Mouse (Mus musculus) heart, embryonic 11.5 days (tissue): ENCODE results near the gene Plxna2. TPM values are rescaled to one million over a fixed set of nuclear protein-coding genes. Genes with fewer than 3 reads are reported as not detected.

Experiments used
- ATAC-seq: fragments of 200-750 bp; cut with Nextera tagmentation; replicated peaks from 2 replicates; pipeline ENCODE4 v1.8.0; 2017; ENCODE audit warnings: moderate library complexity; ENCODE audit not compliant: insufficient number of reproducible peaks, low FRiP score, low TSS enrichment
- H3K27ac ChIP-seq: fragments of 300-500 bp; sonication (generic); 2 replicates; pipeline ENCODE4 v1.5.1; 2014; ENCODE audit warnings: mild to moderate bottlenecking, low read depth, low read length
- H3K27me3 ChIP-seq: fragments of 300-500 bp; sonication (generic); 2 replicates; pipeline ENCODE4 v1.6.1; 2014; ENCODE audit warnings: mild to moderate bottlenecking, low read length, mixed read lengths; ENCODE audit not compliant: control insufficient read depth, insufficient read depth
- H3K36me3 ChIP-seq: fragments of 300-500 bp; sonication (generic); 2 replicates; pipeline ENCODE4 v1.6.1; 2014; ENCODE audit warnings: mild to moderate bottlenecking, low read length, moderate library complexity, mixed read lengths; ENCODE audit not compliant: control insufficient read depth, insufficient read depth
- H3K4me1 ChIP-seq: fragments of 300-500 bp; sonication (generic); 2 replicates; pipeline ENCODE4 v1.6.1; 2014; ENCODE audit warnings: low read length; ENCODE audit not compliant: control insufficient read depth, insufficient read depth
- H3K4me2 ChIP-seq: fragments of 300-500 bp; sonication (generic); 2 replicates; pipeline ENCODE4 v1.6.1; 2014; ENCODE audit warnings: mild to moderate bottlenecking, moderate library complexity
- H3K4me3 ChIP-seq: fragments of 300-500 bp; sonication (generic); 2 replicates; pipeline ENCODE4 v1.5.1; 2014; ENCODE audit warnings: low read depth, low read length
- H3K9ac ChIP-seq: fragments of 300-500 bp; sonication (generic); 2 replicates; pipeline ENCODE4 v1.6.1; 2014; ENCODE audit warnings: mild to moderate bottlenecking, low read depth, low read length, moderate library complexity
- H3K9me3 ChIP-seq: fragments of 300-500 bp; sonication (generic); replicated peaks from 2 replicates; pipeline ENCODE4 v1.6.1; 2016; ENCODE audit warnings: low read length; ENCODE audit not compliant: control insufficient read depth
- WGBS: fragments of 180-500 bp; shearing (Covaris S2); extraction: QIAGEN DNeasy Blood & Tissue Kit; methylation state at CpG from one replicate; pipeline ENCODE4 v1.1.7; 2014; ENCODE audit not compliant: insufficient replicate concordance; 5-methylcytosine and 5-hydroxymethylcytosine counted together
- polyA plus RNA-seq: library from polyadenylated mRNA; unstranded; fragments of >200 nt; fragmentation: Nextera tagmentation; extraction: Ambion mirVana; gene quantifications from 2 replicates; pipeline ENCODE4 v1.2.1, GENCODE M21; 2014

The Plxna2 gene
- polyA plus RNA-seq, 1 experiment from 2014 or later: 6.4 TPM

GRCm38 (mm10) chr1:194677878-194678277 lies 59.9 kb downstream of the Plxna2 start:
- no peaks in the 10 kb centered on the region for H3K27me3 ChIP-seq
- no peak for ATAC-seq
- no peaks in the 10 kb centered on the region for H3K36me3 ChIP-seq
- H3K27ac ChIP-seq: no peak overlapping the region
- no peak overlapping the region for H3K4me3 ChIP-seq
- no peaks in the 10 kb centered on the region for H3K9me3 ChIP-seq
- H3K9ac ChIP-seq: no peak overlapping the region
- H3K4me2 ChIP-seq: no peak overlapping the region
- 76% methylated on average over 3 of the region's 3 CpGs for WGBS
- peaks cover 47% of the 10 kb centered on the region for H3K4me1 ChIP-seq

GRCm38 (mm10) chr1:194679147-194679546 lies 61.1 kb downstream of the Plxna2 start:
- Histone ChIP-seq H3K27me3 (no peaks in the 10 kb centered on the region), H3K9ac (no peak overlapping the region), H3K4me2 (no peak overlapping the region), H3K4me3 (no peak overlapping the region), H3K4me1 (peaks cover 49% of the 10 kb centered on the region), H3K36me3 (no peaks in the 10 kb centered on the region), H3K27ac (peak overlapping the region; percentile 68), H3K9me3 (no peaks in the 10 kb centered on the region)
- ATAC-seq: peak; percentile 40; the same call in 1 of the 2 replicates

DNA sequence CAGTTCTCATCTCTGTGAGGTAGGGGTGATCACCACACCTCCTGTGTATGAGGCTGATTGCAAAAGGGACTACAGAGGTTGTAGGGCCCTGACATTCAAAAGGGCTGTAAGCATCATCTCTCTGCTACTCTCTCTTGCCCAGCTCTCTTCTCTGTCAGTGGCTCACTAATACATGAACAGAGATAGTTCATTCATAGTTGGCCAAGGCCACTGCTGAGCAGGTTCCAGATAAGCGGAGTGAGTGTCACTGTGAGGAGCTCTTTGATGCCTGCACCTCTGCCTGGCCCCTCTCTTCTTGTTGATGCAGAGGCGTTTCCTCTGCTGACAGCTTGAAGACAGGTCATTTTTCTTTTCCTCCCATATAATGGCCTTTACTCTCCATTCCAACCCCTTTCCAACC lies 62.1 kb downstream of the Plxna2 start:
- H3K4me3 ChIP-seq: no peak overlapping the region
- no peaks in the 10 kb centered on the region for H3K9me3 ChIP-seq
- H3K27ac ChIP-seq: peak overlapping the region; percentile 68; the same call in 1 of the 2 replicates
- peaks cover 49% of the 10 kb centered on the region for H3K4me1 ChIP-seq
- no peak overlapping the region for H3K4me2 ChIP-seq
- WGBS: 19% methylated on average over 2 of the region's 2 CpGs
- H3K27me3 ChIP-seq: no peaks in the 10 kb centered on the region
- no peak overlapping the region for H3K9ac ChIP-seq
- no peak for ATAC-seq
- no peaks in the 10 kb centered on the region for H3K36me3 ChIP-seq

- H3K9me3 ChIP-seq: no peaks in the 10 kb centered on the region
- H3K27me3 ChIP-seq: no peaks in the 10 kb centered on the region
- no peak overlapping the region for H3K4me3 ChIP-seq
- no peak overlapping the region for H3K4me2 ChIP-seq
- ATAC-seq: no peak
- H3K4me1 ChIP-seq: peaks cover 56% of the 10 kb centered on the region
- no peaks in the 10 kb centered on the region for H3K36me3 ChIP-seq
- no peak overlapping the region for H3K27ac ChIP-seq
- H3K9ac ChIP-seq: no peak overlapping the region
These were observed 64.0 kb downstream of the Plxna2 start for GRCm38 (mm10) chr1:194682021-194682420.

GRCm38 (mm10) chr1:194683132-194683531 lies 65.1 kb downstream of the Plxna2 start:
- no peaks in the 10 kb centered on the region for H3K36me3 ChIP-seq
- peaks cover 61% of the 10 kb centered on the region for H3K4me1 ChIP-seq
- WGBS: 65% methylated on average over 3 of the region's 3 CpGs
- no peak overlapping the region for H3K27ac ChIP-seq
- no peaks in the 10 kb centered on the region for H3K9me3 ChIP-seq
- no peak overlapping the region for H3K4me2 ChIP-seq
- H3K9ac ChIP-seq: no peak overlapping the region
- no peak for ATAC-seq
- no peak overlapping the region for H3K4me3 ChIP-seq
- H3K27me3 ChIP-seq: no peaks in the 10 kb centered on the region

GRCm38 (mm10) chr1:194685896-194686295 lies 67.9 kb downstream of the Plxna2 start:
- Histone ChIP-seq H3K27ac (no peak overlapping the region), H3K27me3 (no peaks in the 10 kb centered on the region), H3K9ac (no peak overlapping the region), H3K9me3 (no peaks in the 10 kb centered on the region), H3K4me2 (no peak overlapping the region), H3K4me3 (no peak overlapping the region), H3K4me1 (peaks cover 46% of the 10 kb centered on the region), H3K36me3 (no peaks in the 10 kb centered on the region)
- ATAC-seq: no peak
- WGBS: 36% methylated on average over 2 of the region's 2 CpGs

DNA sequence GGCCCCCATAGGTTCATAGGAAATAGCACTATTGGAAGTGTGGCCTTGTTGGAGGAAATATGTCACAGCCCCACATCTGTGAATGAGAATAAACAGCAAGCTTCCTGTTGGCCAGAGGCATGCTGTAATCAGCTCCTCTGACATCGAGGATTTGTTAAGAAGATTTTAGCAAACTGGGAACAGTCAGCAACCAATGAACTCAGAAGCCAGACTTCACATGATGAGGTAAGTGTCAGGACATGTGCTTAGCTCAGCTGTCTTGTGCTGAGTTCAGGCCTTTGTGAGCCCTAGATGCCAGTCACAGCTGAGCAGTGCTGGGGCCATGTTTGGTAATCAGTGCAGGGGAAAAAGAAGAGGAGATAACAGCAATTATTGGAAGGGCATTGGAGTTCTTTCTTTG lies 69.7 kb downstream of the Plxna2 start:
- H3K9ac ChIP-seq: no peak overlapping the region
- peaks cover 29% of the 10 kb centered on the region for H3K4me1 ChIP-seq
- no peak overlapping the region for H3K4me3 ChIP-seq
- ATAC-seq: peak; percentile 58
- peak overlapping the region; percentile 62 for H3K27ac ChIP-seq
- no peaks in the 10 kb centered on the region for H3K27me3 ChIP-seq
- no peak overlapping the region for H3K4me2 ChIP-seq
- H3K36me3 ChIP-seq: no peaks in the 10 kb centered on the region
- no peaks in the 10 kb centered on the region for H3K9me3 ChIP-seq
- WGBS: 2% methylated on average over 1 of the region's 1 CpGs

- no peak overlapping the region for H3K4me2 ChIP-seq
- no peak overlapping the region for H3K9ac ChIP-seq
- no peak overlapping the region for H3K4me3 ChIP-seq
- H3K27me3 ChIP-seq: no peaks in the 10 kb centered on the region
- peak overlapping the region; percentile 62 for H3K27ac ChIP-seq
- H3K9me3 ChIP-seq: no peaks in the 10 kb centered on the region
- ATAC-seq: no peak
- no peaks in the 10 kb centered on the region for H3K36me3 ChIP-seq
- 26% methylated on average over 2 of the region's 2 CpGs for WGBS
- peaks cover 29% of the 10 kb centered on the region for H3K4me1 ChIP-seq
These were observed 70.1 kb downstream of the Plxna2 start for GRCm38 (mm10) chr1:194688161-194688560.

GRCm38 (mm10) chr1:194693063-194693462 lies 75.0 kb downstream of the Plxna2 start:
- Histone ChIP-seq H3K9me3 (no peaks in the 10 kb centered on the region), H3K4me3 (no peak overlapping the region), H3K9ac (no peak overlapping the region), H3K4me2 (no peak overlapping the region), H3K4me1 (peaks cover 31% of the 10 kb centered on the region), H3K27ac (no peak overlapping the region), H3K27me3 (no peaks in the 10 kb centered on the region), H3K36me3 (no peaks in the 10 kb centered on the region)
- no peak for ATAC-seq
